Mouse (Mus musculus) cerebellum, adult 11 months (tissue): ENCODE measurements around the gene Irs2.

Experiments used
- DNase-seq: peaks from one replicate; pipeline ENCODE4 v3.0.0; 2022

Irs2 gene

GRCm38 (mm10) chr8:11008842-11009420 is 673 bp upstream of the Irs2 start:
- peak; percentile 98 for DNase-seq

- DNase-seq: peak; percentile 66
Measured at GRCm38 (mm10) chr8:11007581-11008378, 478 bp downstream of the Irs2 start.

GRCm38 (mm10) chr8:11007001-11007580 is 1.2 kb downstream of the Irs2 start:
- peak; percentile 92 for DNase-seq

GRCm38 (mm10) chr8:11006276-11006630 is 2.0 kb downstream of the Irs2 start:
- DNase-seq: no peak

- peak; percentile 50 for DNase-seq
Measured at GRCm38 (mm10) chr8:11005460-11006275, 2.6 kb downstream of the Irs2 start.

- DNase-seq: peak; percentile 39
Measured at GRCm38 (mm10) chr8:11004781-11005459, 3.3 kb downstream of the Irs2 start.

- no peak for DNase-seq
Measured at GRCm38 (mm10) chr8:11003917-11004470, 4.3 kb downstream of the Irs2 start.

- DNase-seq: no peak
Measured at GRCm38 (mm10) chr8:11003253-11003652, 5.0 kb downstream of the Irs2 start.

GRCm38 (mm10) chr8:11002816-11003215 is 5.4 kb downstream of the Irs2 start:
- DNase-seq: no peak

GRCm38 (mm10) chr8:11001062-11001549 is 7.2 kb downstream of the Irs2 start:
- DNase-seq: no peak

GRCm38 (mm10) chr8:10999538-10999937 is 8.7 kb downstream of the Irs2 start:
- DNase-seq: no peak

- DNase-seq: no peak
Measured at GRCm38 (mm10) chr8:10996247-10996646, 12.0 kb downstream of the Irs2 start.

GRCm38 (mm10) chr8:10995756-10996155 is 12.5 kb downstream of the Irs2 start:
- DNase-seq: no peak

GRCm38 (mm10) chr8:10994390-10994954 is 13.8 kb downstream of the Irs2 start:
- no peak for DNase-seq

GRCm38 (mm10) chr8:10993582-10994216 is 14.6 kb downstream of the Irs2 start:
- no peak for DNase-seq

- DNase-seq: no peak
Measured at GRCm38 (mm10) chr8:10992081-10992480, 16.2 kb downstream of the Irs2 start.

GRCm38 (mm10) chr8:10991323-10991722 is 16.9 kb downstream of the Irs2 start:
- no peak for DNase-seq

GRCm38 (mm10) chr8:10990421-10991110 is 17.7 kb downstream of the Irs2 start:
- no peak for DNase-seq

- no peak for DNase-seq
Measured at GRCm38 (mm10) chr8:10989946-10990345, 18.3 kb downstream of the Irs2 start.

- no peak for DNase-seq
Measured at GRCm38 (mm10) chr8:10986638-10987037, 21.6 kb downstream of the Irs2 start.

- no peak for DNase-seq
Measured at GRCm38 (mm10) chr8:10985064-10985463, 23.2 kb downstream of the Irs2 start.
